Mouse (Mus musculus) CH12.LX (cell line): ENCODE results near the gene Mcts2. TPM values are rescaled to one million over a fixed set of nuclear protein-coding genes. Genes with fewer than 3 reads are reported as not detected.

Experiments used
- DNase-seq: peaks from one replicate; pipeline ENCODE4 v3.0.0-alpha.2; 2013; ENCODE audit errors: extremely low read depth
- H3K27ac ChIP-seq: 2 replicates; pipeline ENCODE4 v1.5.1; 2012; ENCODE audit warnings: low read depth, mild to moderate bottlenecking, control low read depth, moderate library complexity; ENCODE audit not compliant: insufficient read depth
- H3K27me3 ChIP-seq: replicated peaks from 2 replicates; pipeline ENCODE3; 2012; ENCODE audit warnings: inconsistent platforms
- H3K36me3 ChIP-seq, 2 experiments: replicated peaks in 1 of 2; 2 replicates each; pipeline versions ENCODE3 to v1.6.1; 2012; ENCODE audit warnings: inconsistent platforms in 1 of 2, low read length in 1 of 2, mild to moderate bottlenecking in 1 of 2, mixed read lengths in 1 of 2, moderate library complexity in 1 of 2; ENCODE audit not compliant: control insufficient read depth in 1 of 2, insufficient read depth in 1 of 2
- H3K4me1 ChIP-seq, 2 experiments: 2 replicates each; pipeline ENCODE4 v1.6.1; 2012; ENCODE audit warnings: inconsistent platforms in 1 of 2, moderate library complexity in 1 of 2; ENCODE audit not compliant: insufficient read depth in 2 of 2, control insufficient read depth in 1 of 2
- H3K4me2 ChIP-seq: 2 replicates; pipeline ENCODE4 v1.6.1; 2012; ENCODE audit warnings: low read depth, mild to moderate bottlenecking, control low read depth; ENCODE audit not compliant: poor library complexity, insufficient read depth, severe bottlenecking
- H3K4me3 ChIP-seq, 3 experiments: fragments of 150-350 bp in 1 of 3; sonication (generic) in 1 of 3; replicated peaks in 1 of 3; 2 replicates each; pipeline versions ENCODE3 to v1.5.1; 2011 to 2012; ENCODE audit warnings: low read depth in 2 of 3, low read length in 2 of 3, mild to moderate bottlenecking in 2 of 3, moderate library complexity in 2 of 3, control low read depth in 1 of 3, improper control_type of control experiment in 1 of 3, inconsistent platforms in 1 of 3, mixed read lengths in 1 of 3; ENCODE audit not compliant: poor library complexity in 1 of 3
- H3K79me2 ChIP-seq: replicated peaks from 2 replicates; pipeline ENCODE4 v1.6.1; 2012; ENCODE audit warnings: mild to moderate bottlenecking, moderate library complexity; ENCODE audit not compliant: control insufficient read depth, poor library complexity, insufficient read depth, severe bottlenecking; ENCODE audit errors: extremely low read depth
- H3K9ac ChIP-seq: 2 replicates; pipeline ENCODE4 v1.6.1; 2012; ENCODE audit warnings: low read depth, mild to moderate bottlenecking, control low read depth, moderate library complexity; ENCODE audit not compliant: insufficient read depth
- H3K9me3 ChIP-seq: replicated peaks from 2 replicates; pipeline ENCODE3; 2012; ENCODE audit warnings: low read length, inconsistent platforms, mixed read lengths
- CHD1 ChIP-seq: IDR thresholded peaks from 2 replicates; pipeline ENCODE4 v1.6.1; 2012; ENCODE audit warnings: low read depth, low read length, improper control_type of control experiment, inconsistent platforms
- CHD2 ChIP-seq: IDR thresholded peaks from 2 replicates; pipeline ENCODE4 v1.6.1; 2011; ENCODE audit warnings: low read length, improper control_type of control experiment
- CTCF ChIP-seq, 2 experiments: IDR thresholded peaks in 1 of 2; conservative IDR thresholded peaks in 1 of 2; 2 replicates each; pipeline ENCODE4 v1.5.1; 2011 to 2012; ENCODE audit warnings: low read depth in 2 of 2, low read length in 2 of 2, improper control_type of control experiment in 1 of 2, inconsistent platforms in 1 of 2, mild to moderate bottlenecking in 1 of 2, moderate library complexity in 1 of 2
- E2F4 ChIP-seq: IDR thresholded peaks from 2 replicates; pipeline ENCODE4 v1.6.1; 2011; ENCODE audit warnings: low read depth, low read length, improper control_type of control experiment; ENCODE audit not compliant: insufficient replicate concordance
- ETS1 ChIP-seq: conservative IDR thresholded peaks from 2 replicates; pipeline ENCODE4 v1.6.1; 2012; ENCODE audit warnings: low read depth, mild to moderate bottlenecking, inconsistent platforms, low read length, improper control_type of control experiment, moderate library complexity
- IRF4 ChIP-seq: IDR thresholded peaks from 2 replicates; pipeline ENCODE4 v1.6.1; 2014; ENCODE audit warnings: low read depth, mild to moderate bottlenecking, inconsistent platforms, low read length, improper control_type of control experiment
- JUN ChIP-seq: IDR thresholded peaks from 2 replicates; pipeline ENCODE4 v1.6.1; 2011; ENCODE audit warnings: low read depth, mild to moderate bottlenecking, low read length, improper control_type of control experiment, moderate library complexity; ENCODE audit not compliant: insufficient read depth
- KAT2A ChIP-seq: IDR thresholded peaks from 2 replicates; pipeline ENCODE4 v1.6.1; 2012; ENCODE audit warnings: low read length, improper control_type of control experiment, inconsistent platforms; ENCODE audit not compliant: insufficient replicate concordance
- MAX ChIP-seq: IDR thresholded peaks from 2 replicates; pipeline ENCODE4 v1.6.1; 2011; ENCODE audit warnings: low read length, improper control_type of control experiment
- MAZ ChIP-seq: IDR thresholded peaks from 2 replicates; pipeline ENCODE4 v1.6.1; 2012; ENCODE audit warnings: low read depth, mild to moderate bottlenecking, inconsistent platforms, low read length, improper control_type of control experiment, moderate library complexity
- MXI1 ChIP-seq: IDR thresholded peaks from 2 replicates; pipeline ENCODE4 v1.6.1; 2011; ENCODE audit warnings: mild to moderate bottlenecking, low read depth, low read length, improper control_type of control experiment
- NRF1 ChIP-seq: IDR thresholded peaks from 2 replicates; pipeline ENCODE4 v1.6.1; 2014; ENCODE audit warnings: low read depth, mild to moderate bottlenecking, inconsistent platforms, low read length, improper control_type of control experiment, moderate library complexity
- PAX5 ChIP-seq: IDR thresholded peaks from 2 replicates; pipeline ENCODE4 v1.6.1; 2012; ENCODE audit warnings: low read length, inconsistent platforms, mixed read lengths
- POLR2AphosphoS2 ChIP-seq: IDR thresholded peaks from 2 replicates; pipeline ENCODE4 v1.6.1; 2011; ENCODE audit warnings: low read depth, low read length, improper control_type of control experiment
- RCOR1 ChIP-seq: conservative IDR thresholded peaks from 2 replicates; pipeline ENCODE4 v1.6.1; 2012; ENCODE audit warnings: low read depth, mild to moderate bottlenecking, inconsistent platforms, low read length, improper control_type of control experiment
- SIN3A ChIP-seq: IDR thresholded peaks from 2 replicates; pipeline ENCODE4 v1.6.1; 2012; ENCODE audit warnings: low read length, improper control_type of control experiment, inconsistent platforms
- SMC3 ChIP-seq: IDR thresholded peaks from 2 replicates; pipeline ENCODE4 v1.6.1; 2011; ENCODE audit warnings: low read depth, low read length, improper control_type of control experiment
- TBP ChIP-seq: conservative IDR thresholded peaks from 2 replicates; pipeline ENCODE4 v1.6.1; 2011; ENCODE audit warnings: low read depth, low read length, improper control_type of control experiment
- UBTF ChIP-seq: IDR thresholded peaks from 2 replicates; pipeline ENCODE4 v1.6.1; 2012; ENCODE audit warnings: low read depth, mild to moderate bottlenecking, inconsistent platforms, low read length, improper control_type of control experiment, moderate library complexity
- USF2 ChIP-seq: conservative IDR thresholded peaks from 2 replicates; pipeline ENCODE4 v1.6.1; 2011; ENCODE audit warnings: low read depth, low read length, improper control_type of control experiment
- ZC3H11A ChIP-seq: IDR thresholded peaks from 2 replicates; pipeline ENCODE4 v1.6.1; 2012; ENCODE audit warnings: low read depth, mild to moderate bottlenecking, inconsistent platforms, low read length, improper control_type of control experiment
- ZKSCAN1 ChIP-seq: IDR thresholded peaks from 2 replicates; pipeline ENCODE4 v1.6.1; 2012; ENCODE audit warnings: low read depth, inconsistent platforms, low read length, improper control_type of control experiment, borderline replicate concordance
- dilution Hi-C: fragments of 300-500 bp; cut with MboI; formaldehyde crosslinking; loops from 2 replicates; pipeline ENCODE4 v1.14.3; 2020; ENCODE audit warnings: low sequenced_read_pairs; ENCODE audit not compliant: extremely low pct_unique_long_range_greater_than_20kb, extremely low pct_ligation_motif_present
- in situ Hi-C: fragments of 300-500 bp; cut with MboI; formaldehyde crosslinking; loops from 3 replicates; pipeline ENCODE4 v1.14.3; 2019; ENCODE audit warnings: low sequenced_read_pairs, low pct_ligation_motif_present, low pct_unique_long_range_greater_than_20kb, mixed read lengths
- polyA plus RNA-seq: library from polyadenylated mRNA; unstranded; fragments of >175 nt; gene quantifications from 2 replicates; pipeline ENCODE4 v1.2.1, GENCODE M21; 2012; ENCODE audit warnings: low read depth; ENCODE audit not compliant: insufficient read length
- total RNA-seq, 2 experiments: library from RNA; depleted of rRNA; stranded (reverse); fragments of 300-350 nt in 1 of 2; fragments of >200 nt in 1 of 2; gene quantifications; 2 replicates each; pipeline ENCODE4 v1.2.3; 2012 to 2014

Gene Mcts2
- total and polyA plus RNA-seq, 3 experiments, result 1.5 to 3.3 (median 3.2) TPM

- TF ChIP-seq MAZ (no peak), CHD2 (no peak), RCOR1 (no peak), PAX5 (no peak), JUN (no peak), IRF4 (no peak), E2F4 (no peak), MXI1 (peak; percentile 95), POLR2AphosphoS2 (peak; percentile 53; the same call in 1 of the 2 replicates), SMC3 (peak; percentile 64), ZC3H11A (no peak), ZKSCAN1 (no peak), ETS1 (no peak), KAT2A (no peak)
Observed at GRCm38 (mm10) chr2:152669256-152669638, 17.6 kb upstream of the Mcts2 start, which contains the start of gene H13 (continued).

DNA sequence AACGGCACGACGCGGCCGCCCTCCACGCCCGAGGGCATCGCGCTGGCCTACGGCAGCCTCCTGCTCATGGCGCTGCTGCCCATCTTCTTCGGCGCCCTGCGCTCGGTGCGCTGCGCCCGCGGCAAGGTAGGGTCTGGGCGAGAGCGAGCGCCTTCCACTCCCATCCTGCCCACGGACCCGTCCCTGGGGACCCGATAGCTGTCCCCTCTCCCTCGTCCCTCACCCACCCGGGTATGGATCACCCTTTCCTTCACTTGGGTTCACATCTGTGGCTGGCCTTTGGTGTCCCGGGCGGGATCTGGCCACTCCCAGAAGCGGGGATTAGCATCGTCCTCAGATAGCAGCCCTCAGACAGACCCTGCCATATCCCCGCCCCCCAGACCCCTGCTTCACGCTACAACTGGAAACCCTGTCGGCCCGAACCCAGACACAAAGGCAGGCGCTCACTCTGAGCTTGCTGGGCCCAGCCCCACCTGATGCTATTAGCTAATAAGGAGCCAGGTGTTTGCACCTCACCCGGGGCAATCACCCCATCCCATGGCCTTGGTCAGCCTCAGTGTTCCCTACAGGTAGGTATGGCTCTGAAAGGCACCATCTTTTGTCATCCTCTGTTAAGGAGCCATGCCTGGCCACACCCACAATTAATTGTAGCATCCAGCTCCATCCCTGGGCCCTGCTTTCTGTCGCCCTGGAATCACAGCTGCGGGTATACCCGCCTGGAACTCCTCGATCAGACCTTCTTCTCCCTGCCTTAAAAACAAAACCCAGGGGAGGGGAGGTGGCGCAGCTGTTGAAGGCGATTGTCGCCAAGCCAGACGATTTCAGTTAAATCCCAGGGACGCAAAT, 17.0 kb upstream of the Mcts2 start:
- H3K4me3 ChIP-seq, result peak overlapping the region; percentile 79 to 96 (median 92)
- peak overlapping the region; percentile 90 for H3K4me2 ChIP-seq
- in situ Hi-C loops (loop anchor here (5.0 kb wide), 1 partner anchor 53 kb away; no protein-coding TSS in a partner anchor), dilution Hi-C loops (no loop called here)
- peak overlapping the region; percentile 78 for H3K27ac ChIP-seq
- no peak for DNase-seq
- no peaks in the 10 kb centered on the region for H3K9me3 ChIP-seq
- no peak for TF ChIP-seq CTCF (conservative IDR thresholded peaks at IDR 0.05 in 1 of 2, IDR thresholded peaks at IDR 0.05 in 1 of 2; ENCODE audit: low read depth in 2 of 2, low read length in 2 of 2)
- TF ChIP-seq CHD1, result 0 out of 2 replicates have a peak, but pooled peaks have one; percentile 28
- TF ChIP-seq MAX, result 0 out of 2 replicates have a peak, but pooled peaks have one; percentile 16
- no peak for TF ChIP-seq JUN
- peak; percentile 74 for TF ChIP-seq UBTF
- TF ChIP-seq TBP, result no peak
- peak; percentile 52; the same call in 1 of the 2 replicates for TF ChIP-seq SIN3A
- peak; percentile 72 for TF ChIP-seq MXI1
- no peak for TF ChIP-seq NRF1
- no peak for TF ChIP-seq USF2
- no peaks in the 10 kb centered on the region for H3K27me3 ChIP-seq
- H3K36me3 ChIP-seq, result peaks cover 8 to 28% of the 10 kb centered on the region in 2 experiments
- peaks cover 11 to 35% of the 10 kb centered on the region in 2 experiments for H3K4me1 ChIP-seq
- H3K9ac ChIP-seq, result peak overlapping the region; percentile 81
- H3K79me2 ChIP-seq, result peaks cover 52% of the 10 kb centered on the region
